ENCODE assay signal across 9 mouse cellular contexts in the genomic region with DNA sequence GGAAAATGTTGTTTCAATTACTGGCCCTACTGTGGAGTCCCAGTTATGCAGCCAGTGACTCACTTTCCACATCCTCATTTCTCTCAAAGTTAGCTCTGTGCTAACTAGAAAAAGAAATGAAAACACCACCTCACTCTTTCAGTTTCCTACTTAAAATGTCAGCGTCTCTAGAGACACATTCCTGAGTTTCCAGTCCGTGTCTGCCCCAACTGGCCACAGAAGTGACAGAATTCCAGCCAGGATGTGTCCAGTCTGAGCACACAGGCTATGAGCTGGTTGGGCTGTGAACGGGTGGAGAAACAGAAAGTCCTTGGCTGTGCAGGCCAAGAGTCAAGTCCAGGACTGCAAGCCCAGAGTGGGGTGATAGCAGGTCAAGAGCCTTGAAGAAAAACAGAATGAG. TPM values are rescaled to one million over a fixed set of nuclear protein-coding genes. Genes with fewer than 3 reads are reported as not detected.
DNase-seq lines count a peak whose midpoint lies in the region; ATAC-seq and TF ChIP-seq lines count a peak whose summit lies in the region.
"Had no signal": no experiment of that assay in that cellular context is flagged by ENCODE, and none has a peak within 500 bp of the region (broad histone marks: within the 10 kb centered on the region; RNA-seq: fewer than 3 reads in every experiment).

No protein-coding gene starts in this region.

- peak overlapping the region; percentile 44; the same call in 1 of the 2 replicates for H3K9ac ChIP-seq in liver, embryonic 13.5 days
- no peak overlapping the region for H3K9ac ChIP-seq in liver, embryonic 11.5 days (ENCODE audit: low read depth, low read length)
- H3K9ac ChIP-seq in heart, embryonic 16.5 days (ENCODE audit: low read length) = no peak overlapping the region

- intact Hi-C loops in left cerebral cortex, adult 2 months (cut with DNase I) = no loop called here

- no peaks in the 10 kb centered on the region for H3K9me3 ChIP-seq in liver, embryonic 13.5 days (replicated peaks)
- H3K9me3 ChIP-seq in liver, embryonic 11.5 days (ENCODE audit: control insufficient read depth, low read length) = no peaks in the 10 kb centered on the region
- no peaks in the 10 kb centered on the region; the same call in 1 of the 2 replicates for H3K9me3 ChIP-seq in heart, embryonic 16.5 days (replicated peaks; ENCODE audit: control insufficient read depth, low read length)
- 0 out of 2 replicates have a peak, but pooled peaks cover 2% of the 10 kb centered on the region for H3K9me3 ChIP-seq in embryonic facial prominence, embryonic 10.5 days

- no peaks in the 10 kb centered on the region for H3K36me3 ChIP-seq in liver, embryonic 13.5 days
- no peaks in the 10 kb centered on the region for H3K36me3 ChIP-seq in liver, embryonic 11.5 days (ENCODE audit: control insufficient read depth, insufficient read depth, low read length)
- no peaks in the 10 kb centered on the region for H3K36me3 ChIP-seq in heart, embryonic 16.5 days (ENCODE audit: control insufficient read depth, insufficient read depth)
- H3K36me3 ChIP-seq in macrophage (ENCODE audit: inconsistent target) = no peaks in the 10 kb centered on the region
- H3K36me3 ChIP-seq in embryonic facial prominence, embryonic 10.5 days (replicated peaks) = no peaks in the 10 kb centered on the region

- no peak for DNase-seq in liver, embryonic 13.5 days
- no peak for DNase-seq in liver, embryonic 11.5 days (ENCODE audit: low spot score)
- no peak for DNase-seq in left cerebral cortex, adult 2 months (ENCODE audit: extremely low spot score in 1 of 2, low spot score in 2 of 2)
- no peak for DNase-seq in embryonic facial prominence, embryonic 10.5 days (ENCODE audit: low spot score)
- DNase-seq in cerebellum, adult 11 months = no peak
- DNase-seq: cerebellum, adult 9-11 months had no signal

- no peak overlapping the region; the same call in 1 of the 2 replicates for H3K4me2 ChIP-seq in liver, embryonic 13.5 days
- H3K4me2 ChIP-seq in liver, embryonic 11.5 days = no peak overlapping the region
- H3K4me2 ChIP-seq in heart, embryonic 16.5 days (ENCODE audit: low read depth, low read length) = no peak overlapping the region

- peak overlapping the region; percentile 99 for H3K27ac ChIP-seq in liver, embryonic 13.5 days
- H3K27ac ChIP-seq in liver, embryonic 11.5 days (ENCODE audit: low read depth, low read length) = no peak overlapping the region
- H3K27ac ChIP-seq in embryonic fibroblast, embryonic 13.5 days (ENCODE audit: insufficient read depth, low read length) = peak overlapping the region; percentile 96
- peak overlapping the region; percentile 62 for H3K27ac ChIP-seq in heart, embryonic 16.5 days (ENCODE audit: low read length)
- peak overlapping the region; percentile 85 for H3K27ac ChIP-seq in macrophage
- no peak overlapping the region for H3K27ac ChIP-seq in left cerebral cortex, adult 2 months
- no peak overlapping the region for H3K27ac ChIP-seq in embryonic facial prominence, embryonic 10.5 days (replicated peaks)

- no peaks in the 10 kb centered on the region for H3K79me2 ChIP-seq in macrophage (ENCODE audit: inconsistent target)

- H3K4me1 ChIP-seq in liver, embryonic 13.5 days (replicated peaks) = peaks cover 96% of the 10 kb centered on the region
- H3K4me1 ChIP-seq in liver, embryonic 11.5 days (replicated peaks; ENCODE audit: control insufficient read depth, insufficient read depth, low read length) = peaks cover 38% of the 10 kb centered on the region
- H3K4me1 ChIP-seq in embryonic fibroblast, embryonic 13.5 days (ENCODE audit: control insufficient read depth, insufficient read depth, low read length) = peaks cover 20% of the 10 kb centered on the region
- no peaks in the 10 kb centered on the region for H3K4me1 ChIP-seq in heart, embryonic 16.5 days (ENCODE audit: control insufficient read depth, insufficient read depth, low read length)
- H3K4me1 ChIP-seq in embryonic facial prominence, embryonic 10.5 days = peaks cover 8% of the 10 kb centered on the region; the same call in 1 of the 2 replicates

- TF ChIP-seq CTCF in embryonic fibroblast, embryonic 13.5 days (IDR thresholded peaks at IDR 0.05; ENCODE audit: borderline replicate concordance, insufficient read depth, low read length) = no peak
- no peak for TF ChIP-seq CTCF in left cerebral cortex, adult 2 months (IDR thresholded peaks at IDR 0.05)

- TF ChIP-seq POLR2A in embryonic fibroblast, embryonic 13.5 days (IDR thresholded peaks at IDR 0.05; ENCODE audit: low read depth, low read length) = peak; percentile 30

- no peak overlapping the region for H3K4me3 ChIP-seq in liver, embryonic 13.5 days (replicated peaks)
- H3K4me3 ChIP-seq in liver, embryonic 11.5 days (ENCODE audit: low read depth, low read length) = no peak overlapping the region
- no peak overlapping the region for H3K4me3 ChIP-seq in embryonic fibroblast, embryonic 13.5 days (ENCODE audit: insufficient read depth, low read length)
- no peak overlapping the region for H3K4me3 ChIP-seq in heart, embryonic 16.5 days (ENCODE audit: low read length)
- H3K4me3 ChIP-seq in macrophage (ENCODE audit: inconsistent target) = no peak overlapping the region
- no peak overlapping the region for H3K4me3 ChIP-seq in left cerebral cortex, adult 2 months
- no peak overlapping the region for H3K4me3 ChIP-seq in embryonic facial prominence, embryonic 10.5 days

- ATAC-seq in liver, embryonic 13.5 days (ENCODE audit: low read depth) = no peak
- ATAC-seq in liver, embryonic 11.5 days (replicated peaks; ENCODE audit: low FRiP score) = no peak
- ATAC-seq in heart, embryonic 16.5 days (replicated peaks; ENCODE audit: extremely low read depth, insufficient read depth, low FRiP score) = peak; percentile 69; the same call in 1 of the 2 replicates

- 75% methylated on average over 3 of the region's 3 CpGs for WGBS in liver, embryonic 13.5 days (ENCODE audit: insufficient replicate concordance)
- WGBS in liver, embryonic 11.5 days = 76% methylated on average over 3 of the region's 3 CpGs
- 9% methylated on average over 3 of the region's 3 CpGs for WGBS in heart, embryonic 16.5 days
- WGBS in macrophage (ENCODE audit: missing documents) = 43% methylated on average over 3 of the region's 3 CpGs
- 56% methylated on average over 3 of the region's 3 CpGs for WGBS in embryonic facial prominence, embryonic 10.5 days

- H3K27me3 ChIP-seq in liver, embryonic 13.5 days = no peaks in the 10 kb centered on the region
- H3K27me3 ChIP-seq in liver, embryonic 11.5 days (replicated peaks; ENCODE audit: control insufficient read depth, insufficient read depth, low read length) = no peaks in the 10 kb centered on the region
- no peaks in the 10 kb centered on the region for H3K27me3 ChIP-seq in heart, embryonic 16.5 days (ENCODE audit: control insufficient read depth, insufficient read depth, low read length)
- H3K27me3 ChIP-seq in embryonic facial prominence, embryonic 10.5 days (replicated peaks; ENCODE audit: low read depth, poor library complexity, severe bottlenecking) = 0 out of 2 replicates have a peak, but pooled peaks cover 5% of the 10 kb centered on the region

RNA-seq across cellular contexts. Expression of a gene that starts 16.1 kb away (rescaled TPM):
- 20.1 and 20.2 TPM in 2 replicates for polyA plus RNA-seq in liver, embryonic 13.5 days (2015; fragmentation: Nextera tagmentation; extraction: Ambion mirVana)
- polyA plus RNA-seq in liver, embryonic 11.5 days (2014; fragmentation: Nextera tagmentation; extraction: Ambion mirVana) = 12.6 and 17.2 TPM in 2 replicates
- polyA plus RNA-seq in embryonic fibroblast, embryonic 13.5 days (2011; ENCODE audit: insufficient read length, low read depth, missing spikeins) = 37.9 and 56.4 TPM in 2 replicates
- 8.5 and 9.5 TPM in 2 replicates for polyA plus RNA-seq in heart, embryonic 16.5 days (2015; fragmentation: Nextera tagmentation; extraction: Ambion mirVana)
- 10 to 100 TPM in 22 of 26 experiments, 1 to 10 TPM in 4; 3.0 to 75.5 (median 33.8) TPM for total RNA-seq in macrophage (2018; cell fraction: chromatin; rRNA removed)
- 100 to 1,000 TPM in 5 of 26 experiments, 10 to 100 TPM in 21; 39.1 to 112 (median 71.5) TPM for total RNA-seq in macrophage (2018; cell fraction: cytosol; rRNA removed)
- total RNA-seq in macrophage (2018; cell fraction: nucleus; rRNA removed) = 100 to 1,000 TPM in 3 of 26 experiments, 10 to 100 TPM in 23; 15.4 to 138 (median 60.7) TPM
- polyA plus RNA-seq in macrophage (2018) = 30.0 to 70.8 TPM (median 64.9 TPM) in 3 replicates
- 1 to 10 TPM; 1.4 to 2.1 TPM for total RNA-seq in left cerebral cortex, adult 2 months (2021)
- polyA plus RNA-seq in embryonic facial prominence, embryonic 10.5 days (2016; fragmentation: Nextera tagmentation; extraction: Ambion mirVana) = 11.1 and 12.2 TPM in 2 replicates

RNA-seq across cellular contexts. Expression of a gene that starts 16.8 kb away (rescaled TPM):
- 2.1 and 2.2 TPM in 2 replicates for polyA plus RNA-seq in liver, embryonic 13.5 days (2015; fragmentation: Nextera tagmentation; extraction: Ambion mirVana)
- polyA plus RNA-seq in liver, embryonic 11.5 days (2014; fragmentation: Nextera tagmentation; extraction: Ambion mirVana) = 5.0 and 6.2 TPM in 2 replicates
- 124 and 241 TPM in 2 replicates for polyA plus RNA-seq in embryonic fibroblast, embryonic 13.5 days (2011; ENCODE audit: insufficient read length, low read depth, missing spikeins)
- polyA plus RNA-seq in heart, embryonic 16.5 days (2015; fragmentation: Nextera tagmentation; extraction: Ambion mirVana) = 8.0 and 8.3 TPM in 2 replicates
- 100 to 1,000 TPM in 5 of 26 experiments, 10 to 100 TPM in 18, 1 to 10 TPM in 3; 5.5 to 136 (median 38.4) TPM for total RNA-seq in macrophage (2018; cell fraction: chromatin; rRNA removed)
- total RNA-seq in macrophage (2018; cell fraction: cytosol; rRNA removed) = 10 to 100 TPM in 9 of 26 experiments, 1 to 10 TPM in 17; 1.6 to 18.5 (median 5.9) TPM
- 10 to 100 TPM in 22 of 26 experiments, 1 to 10 TPM in 4; 4.2 to 87.4 (median 28.4) TPM for total RNA-seq in macrophage (2018; cell fraction: nucleus; rRNA removed)
- 6.0 to 8.2 TPM (median 7.6 TPM) in 3 replicates for polyA plus RNA-seq in macrophage (2018)
- 1 to 10 TPM; 2.0 to 3.5 TPM for total RNA-seq in left cerebral cortex, adult 2 months (2021)
- 11.4 and 11.6 TPM in 2 replicates for polyA plus RNA-seq in embryonic facial prominence, embryonic 10.5 days (2016; fragmentation: Nextera tagmentation; extraction: Ambion mirVana)

RNA-seq across cellular contexts. Expression of a gene that starts 37.1 kb away (rescaled TPM):
- polyA plus RNA-seq in liver, embryonic 13.5 days (2015; fragmentation: Nextera tagmentation; extraction: Ambion mirVana) = 186 and 197 TPM in 2 replicates
- 220 and 230 TPM in 2 replicates for polyA plus RNA-seq in liver, embryonic 11.5 days (2014; fragmentation: Nextera tagmentation; extraction: Ambion mirVana)
- 129 and 133 TPM in 2 replicates for polyA plus RNA-seq in embryonic fibroblast, embryonic 13.5 days (2011; ENCODE audit: insufficient read length, low read depth, missing spikeins)
- 140 and 148 TPM in 2 replicates for polyA plus RNA-seq in heart, embryonic 16.5 days (2015; fragmentation: Nextera tagmentation; extraction: Ambion mirVana)
- 100 to 1,000 TPM; 162 to 586 (median 393) TPM for total RNA-seq in macrophage (2018; cell fraction: chromatin; rRNA removed)
- 100 to 1,000 TPM; 226 to 433 (median 334) TPM for total RNA-seq in macrophage (2018; cell fraction: cytosol; rRNA removed)
- total RNA-seq in macrophage (2018; cell fraction: nucleus; rRNA removed) = 100 to 1,000 TPM; 176 to 503 (median 306) TPM
- polyA plus RNA-seq in macrophage (2018) = 192 to 272 TPM (median 246 TPM) in 3 replicates
- 100 to 1,000 TPM; 130 to 135 TPM for total RNA-seq in left cerebral cortex, adult 2 months (2021)
- 148 and 172 TPM in 2 replicates for polyA plus RNA-seq in embryonic facial prominence, embryonic 10.5 days (2016; fragmentation: Nextera tagmentation; extraction: Ambion mirVana)

RNA-seq across cellular contexts. Expression of a gene that starts 37.9 kb away (rescaled TPM):
- 131 and 132 TPM in 2 replicates for polyA plus RNA-seq in liver, embryonic 13.5 days (2015; fragmentation: Nextera tagmentation; extraction: Ambion mirVana)
- 102 and 103 TPM in 2 replicates for polyA plus RNA-seq in liver, embryonic 11.5 days (2014; fragmentation: Nextera tagmentation; extraction: Ambion mirVana)
- polyA plus RNA-seq in embryonic fibroblast, embryonic 13.5 days (2011; ENCODE audit: insufficient read length, low read depth, missing spikeins) = 56.3 and 60.8 TPM in 2 replicates
- polyA plus RNA-seq in heart, embryonic 16.5 days (2015; fragmentation: Nextera tagmentation; extraction: Ambion mirVana) = 81.8 and 94.5 TPM in 2 replicates
- total RNA-seq in macrophage (2018; cell fraction: chromatin; rRNA removed) = 100 to 1,000 TPM in 18 of 26 experiments, 10 to 100 TPM in 8; 53.1 to 213 (median 134) TPM
- 10 to 100 TPM; 34.2 to 68.0 (median 50.8) TPM for total RNA-seq in macrophage (2018; cell fraction: cytosol; rRNA removed)
- 100 to 1,000 TPM in 16 of 26 experiments, 10 to 100 TPM in 10; 48.6 to 222 (median 110) TPM for total RNA-seq in macrophage (2018; cell fraction: nucleus; rRNA removed)
- polyA plus RNA-seq in macrophage (2018) = 33.7 to 84.6 TPM (median 58.6 TPM) in 3 replicates
- total RNA-seq in left cerebral cortex, adult 2 months (2021) = 10 to 100 TPM; 42.2 to 47.0 TPM
- 83.5 and 90.0 TPM in 2 replicates for polyA plus RNA-seq in embryonic facial prominence, embryonic 10.5 days (2016; fragmentation: Nextera tagmentation; extraction: Ambion mirVana)

RNA-seq across cellular contexts. Expression of a gene that starts 40.5 kb away (rescaled TPM):
- 5.3 and 5.6 TPM in 2 replicates for polyA plus RNA-seq in liver, embryonic 13.5 days (2015; fragmentation: Nextera tagmentation; extraction: Ambion mirVana)
- 6.1 and 6.2 TPM in 2 replicates for polyA plus RNA-seq in liver, embryonic 11.5 days (2014; fragmentation: Nextera tagmentation; extraction: Ambion mirVana)
- polyA plus RNA-seq in embryonic fibroblast, embryonic 13.5 days (2011; ENCODE audit: insufficient read length, low read depth, missing spikeins) = 0.25 and 0.84 TPM in 2 replicates
- 0.57 and 0.75 TPM in 2 replicates for polyA plus RNA-seq in heart, embryonic 16.5 days (2015; fragmentation: Nextera tagmentation; extraction: Ambion mirVana)
- 10 to 100 TPM in 20 of 26 experiments, 1 to 10 TPM in 6; 5.4 to 16.1 (median 12.2) TPM for total RNA-seq in macrophage (2018; cell fraction: chromatin; rRNA removed)
- total RNA-seq in macrophage (2018; cell fraction: cytosol; rRNA removed) = under 1 TPM; 0.04 to 0.55 (median 0.16) TPM
- 10 to 100 TPM in 1 of 26 experiments, 1 to 10 TPM in 25; 1.8 to 11.4 (median 6.1) TPM for total RNA-seq in macrophage (2018; cell fraction: nucleus; rRNA removed)
- 0.23 to 0.54 TPM (median 0.51 TPM) in 3 replicates for polyA plus RNA-seq in macrophage (2018)
- total RNA-seq in left cerebral cortex, adult 2 months (2021) = under 1 TPM; 0.61 to 0.68 TPM
- 1.8 and 2.8 TPM in 2 replicates for polyA plus RNA-seq in embryonic facial prominence, embryonic 10.5 days (2016; fragmentation: Nextera tagmentation; extraction: Ambion mirVana)

Comparison
In these comparisons a context has a peak if more than half of its experiments do, and no peak if none do; other contexts are left out.
1. H3K27ac ChIP-seq: peak in liver, embryonic 13.5 days (single experiment), embryonic fibroblast, embryonic 13.5 days (single experiment), heart, embryonic 16.5 days (single experiment) and macrophage (single experiment); none in liver, embryonic 11.5 days (single experiment), left cerebral cortex, adult 2 months (single experiment) and embryonic facial prominence, embryonic 10.5 days (single experiment).